Mouse (Mus musculus) embryo, embryonic 10 days (tissue): ENCODE measurements at regions not wholly inside any gene's neighbourhood (a gene's known extent, or its start where the extent isn't known, plus 50 kb on each side); places are given as distances from the start of the nearest gene placed in this dataset.
"Not testable (repeated sequence)": the region's sequence is repeated elsewhere in the genome, so short reads cannot be mapped to it uniquely, and the experiment has no call there.

Experiments used
- DNase-seq: peaks from one replicate; pipeline ENCODE4 v3.0.0-alpha.2; 2015; ENCODE audit warnings: low spot score

DNA sequence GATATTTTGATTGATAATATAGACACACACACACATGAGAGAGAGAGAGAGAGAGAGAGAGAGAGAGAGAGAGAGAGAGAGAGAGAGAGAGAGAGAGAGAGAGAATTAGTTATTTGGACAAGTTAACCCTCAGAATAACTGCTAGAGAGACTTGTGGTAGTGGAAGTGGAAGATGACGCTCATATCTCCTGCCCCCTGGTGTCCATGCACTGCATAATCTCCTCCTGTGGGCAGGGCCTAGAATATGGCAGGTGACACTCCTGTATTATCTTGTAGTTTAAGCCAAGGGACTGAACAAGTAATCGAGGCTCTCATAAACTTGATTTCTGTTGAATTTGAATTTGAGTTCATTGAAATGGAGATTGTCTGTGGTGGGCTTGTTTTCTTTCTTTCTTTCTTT, 352.4 kb upstream of the Olfr1507 start:
- not testable (repeated sequence) for DNase-seq

- not testable (repeated sequence) for DNase-seq
Measured at GRCm38 (mm10) chr14:52824005-52824404, 328.5 kb upstream of the Olfr1507 start.

- not testable (repeated sequence) for DNase-seq
Measured at GRCm38 (mm10) chr14:52821617-52822016, 326.1 kb upstream of the Olfr1507 start.

- not testable (repeated sequence) for DNase-seq
Measured at GRCm38 (mm10) chr14:52811128-52811415, 315.5 kb upstream of the Olfr1507 start.

- DNase-seq: not testable (repeated sequence)
Measured at GRCm38 (mm10) chr14:52810275-52811127, 315.0 kb upstream of the Olfr1507 start.

GRCm38 (mm10) chr14:52801705-52802104, 306.2 kb upstream of the Olfr1507 start:
- DNase-seq: not testable (repeated sequence)

DNA sequence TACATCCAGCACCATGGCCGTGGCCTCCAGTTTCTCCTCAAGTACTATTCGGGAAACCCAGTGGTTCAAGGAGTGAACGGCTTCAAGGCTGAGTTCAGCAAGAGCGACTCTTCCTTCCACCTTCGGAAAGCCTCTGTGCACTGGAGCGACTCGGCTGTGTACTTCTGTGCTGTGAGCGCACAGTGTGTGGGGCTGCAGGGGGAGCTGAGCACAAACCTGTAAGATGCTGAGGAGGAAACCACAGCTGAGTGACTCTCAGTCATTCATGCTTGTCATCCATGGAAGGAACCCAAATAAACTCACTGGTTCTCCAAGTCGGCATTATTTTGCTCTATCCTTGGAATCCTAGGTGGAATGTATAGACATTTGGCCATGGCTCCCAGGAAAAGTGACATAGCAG, 297.1 kb upstream of the Olfr1507 start:
- DNase-seq: not testable (repeated sequence)

- not testable (repeated sequence) for DNase-seq
Measured at GRCm38 (mm10) chr14:52791828-52792227, 296.3 kb upstream of the Olfr1507 start.

DNA sequence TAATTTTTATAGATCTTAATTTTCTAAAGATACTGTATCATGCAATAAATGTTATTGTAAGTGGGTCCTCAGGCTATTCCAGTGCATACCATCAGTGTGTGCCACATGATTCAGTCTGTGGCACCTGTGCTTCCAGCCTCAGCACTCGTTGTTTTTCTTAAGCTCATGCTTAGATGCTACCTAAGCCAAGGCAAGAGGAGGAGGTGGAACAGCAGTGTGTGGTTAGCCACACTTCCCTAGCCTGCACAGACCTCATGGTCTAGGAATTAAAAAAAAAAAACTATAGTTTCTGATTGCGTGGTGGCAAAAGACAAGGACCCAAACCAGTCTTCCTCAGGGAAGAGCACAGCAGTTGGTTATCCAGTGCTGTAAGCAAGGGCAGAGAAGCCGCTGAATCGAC, 287.3 kb upstream of the Olfr1507 start:
- DNase-seq: not testable (repeated sequence)

DNA sequence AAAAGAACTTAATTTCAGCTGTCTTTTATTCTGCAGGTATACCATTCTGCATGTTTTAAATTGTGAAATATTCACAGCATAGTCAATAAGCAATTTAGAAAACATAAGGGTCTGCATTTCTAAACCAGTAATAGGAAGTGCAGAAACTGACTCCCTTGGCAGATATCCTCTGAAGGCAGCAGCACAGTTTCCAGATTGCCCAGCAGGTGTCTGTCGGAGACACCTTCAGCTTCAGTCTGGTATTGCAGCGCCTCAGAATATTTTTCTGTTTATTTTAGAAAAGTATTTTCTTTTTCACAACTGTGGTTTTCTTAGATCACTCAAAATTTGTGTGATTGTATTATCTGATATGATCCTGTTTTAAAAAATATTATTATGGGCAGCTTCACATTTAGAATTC, 280.3 kb upstream of the Olfr1507 start:
- not testable (repeated sequence) for DNase-seq

DNA sequence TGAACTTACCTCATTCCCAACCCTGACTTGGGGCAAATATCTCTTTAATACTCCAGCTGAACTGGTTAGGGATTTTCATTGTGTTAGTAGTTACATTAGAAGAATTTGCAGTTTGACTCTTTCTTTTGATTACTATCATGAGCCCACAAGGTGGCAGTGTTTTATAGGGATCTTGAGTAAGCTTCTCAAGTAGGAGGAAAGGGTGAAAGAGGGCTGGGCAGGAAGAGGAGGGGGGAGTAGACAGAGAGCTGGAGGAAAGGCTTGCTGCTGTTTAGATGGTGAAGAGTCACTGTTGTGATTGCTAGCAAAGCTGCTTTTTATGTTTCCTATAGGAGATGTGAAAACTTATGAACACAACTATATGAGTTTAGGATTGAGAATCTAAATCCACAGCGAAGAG, 273.9 kb upstream of the Olfr1507 start:
- not testable (repeated sequence) for DNase-seq

DNA sequence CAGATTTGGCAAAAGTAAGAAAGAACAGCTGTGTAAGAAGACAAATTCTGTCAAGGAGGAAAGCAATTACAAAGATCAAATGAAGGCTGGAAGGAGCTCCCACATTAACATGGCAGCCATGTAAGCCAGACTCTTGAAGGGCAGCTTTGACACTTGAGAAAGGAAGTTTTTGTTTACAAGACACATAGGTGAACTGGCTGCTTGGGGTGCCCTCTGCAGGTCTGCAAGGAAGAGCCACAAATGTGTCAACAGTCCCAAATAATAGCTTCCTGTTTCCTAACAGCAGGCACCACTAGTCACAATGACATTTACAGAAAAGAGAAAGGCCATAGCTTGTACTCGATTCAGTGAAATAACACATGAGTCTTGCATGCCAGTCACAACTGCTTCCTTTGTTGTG, 256.6 kb upstream of the Olfr1507 start:
- DNase-seq: not testable (repeated sequence)

GRCm38 (mm10) chr14:52726680-52727079, 231.1 kb upstream of the Olfr1507 start:
- DNase-seq: not testable (repeated sequence)

GRCm38 (mm10) chr14:52724988-52725387, 229.4 kb upstream of the Olfr1507 start:
- DNase-seq: not testable (repeated sequence)

GRCm38 (mm10) chr14:52720640-52721039, 225.1 kb upstream of the Olfr1507 start:
- no peak for DNase-seq

DNA sequence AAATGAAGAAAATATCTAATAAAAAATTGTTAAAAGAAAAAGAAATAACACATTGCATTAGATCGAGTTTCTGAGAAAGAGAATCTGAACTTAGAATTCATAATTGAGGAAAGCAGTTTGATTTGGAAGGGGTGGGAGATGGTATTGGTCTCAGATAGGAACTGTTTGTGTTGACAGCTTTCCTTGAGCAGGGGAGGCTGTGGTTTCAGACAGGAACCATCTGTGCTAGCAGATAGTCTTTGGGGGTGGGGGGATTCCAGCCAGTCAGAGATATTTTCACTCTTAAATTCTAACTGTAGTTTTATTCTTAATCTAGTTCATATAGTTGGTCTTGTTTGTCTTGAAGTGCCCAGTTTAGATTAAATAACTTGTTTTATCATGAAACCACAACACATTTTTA, 205.3 kb upstream of the Olfr1507 start:
- DNase-seq: not testable (repeated sequence)

DNA sequence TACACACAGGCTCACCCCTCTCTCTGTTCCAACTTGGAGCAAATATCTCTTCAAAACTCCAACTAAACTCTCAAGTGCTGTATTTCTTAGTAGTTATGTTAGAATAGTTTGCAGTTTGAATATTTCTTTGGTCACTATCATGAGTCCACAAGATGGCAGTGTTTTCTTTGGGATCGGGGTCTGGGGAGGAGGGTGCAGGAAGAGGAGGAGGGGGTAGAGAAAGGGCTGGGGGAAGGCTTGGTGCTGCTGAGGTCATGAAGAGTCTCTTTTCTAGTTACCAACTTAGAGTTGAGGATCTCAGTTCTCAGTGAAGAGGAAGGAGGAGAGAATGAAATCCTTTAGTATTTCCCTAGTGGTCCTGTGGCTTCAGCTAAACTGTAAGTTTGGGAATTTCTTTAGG, 188.1 kb upstream of the Olfr1507 start:
- not testable (repeated sequence) for DNase-seq

DNA sequence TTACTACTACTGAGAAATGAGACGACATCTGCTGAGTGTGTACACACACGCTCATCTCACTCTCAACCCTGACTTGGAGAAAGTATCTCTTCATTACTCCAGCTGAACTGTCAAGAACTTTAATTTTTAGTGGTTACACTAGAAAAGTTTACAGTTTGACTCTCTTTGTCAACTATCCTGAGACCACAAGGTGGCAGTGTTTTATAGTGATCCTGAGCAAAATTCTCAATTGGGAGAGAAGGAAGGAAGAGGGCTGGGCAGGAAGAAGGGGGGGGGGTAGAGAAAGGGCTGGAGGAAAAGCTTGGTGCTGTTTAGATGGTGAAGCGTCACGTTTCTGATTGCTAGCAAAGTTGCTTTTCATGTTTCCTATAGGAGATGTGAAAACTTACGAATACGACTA, 158.8 kb upstream of the Olfr1507 start:
- no peak for DNase-seq

DNA sequence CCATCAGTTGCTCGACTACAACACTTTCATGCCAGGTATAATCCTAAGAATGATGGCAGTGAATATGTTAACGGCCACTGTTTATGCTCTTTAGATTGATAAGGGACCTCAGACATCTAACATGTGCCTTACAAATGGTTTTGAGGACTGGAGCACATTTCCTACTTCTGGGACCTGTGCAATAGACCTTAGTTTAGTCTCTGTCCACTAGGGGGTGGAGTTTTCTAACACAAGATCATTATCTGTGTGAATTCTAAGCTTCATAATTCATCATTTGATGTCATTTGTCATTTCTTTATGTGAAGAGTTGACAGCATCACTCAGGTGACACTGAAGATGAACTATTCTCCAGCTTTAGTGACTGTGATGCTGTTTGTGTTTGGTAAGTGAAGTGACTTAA, 142.6 kb upstream of the Olfr1507 start:
- DNase-seq: no peak

DNA sequence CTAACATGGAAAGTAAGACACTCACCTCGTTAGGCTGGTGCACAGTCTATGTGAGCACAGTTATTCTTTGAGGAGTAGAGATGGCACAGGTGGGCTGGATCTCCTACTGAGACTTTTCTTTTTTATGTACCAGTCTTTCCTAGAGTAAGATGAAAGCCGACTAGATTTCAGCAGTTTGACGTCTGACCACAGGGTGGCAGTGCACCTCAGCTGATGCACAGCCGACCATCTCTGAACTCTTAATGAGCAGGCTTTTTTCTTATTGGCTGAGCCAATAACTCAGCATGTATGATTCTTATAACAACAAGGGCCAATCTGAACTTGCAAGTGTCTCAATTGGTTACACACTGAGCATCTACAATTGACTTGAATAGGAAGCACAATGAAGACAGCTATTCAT, 126.6 kb upstream of the Olfr1507 start:
- peak; percentile 6 for DNase-seq

- no peak for DNase-seq
Measured at GRCm38 (mm10) chr14:52580319-52580718, 84.8 kb upstream of the Olfr1507 start.

DNA sequence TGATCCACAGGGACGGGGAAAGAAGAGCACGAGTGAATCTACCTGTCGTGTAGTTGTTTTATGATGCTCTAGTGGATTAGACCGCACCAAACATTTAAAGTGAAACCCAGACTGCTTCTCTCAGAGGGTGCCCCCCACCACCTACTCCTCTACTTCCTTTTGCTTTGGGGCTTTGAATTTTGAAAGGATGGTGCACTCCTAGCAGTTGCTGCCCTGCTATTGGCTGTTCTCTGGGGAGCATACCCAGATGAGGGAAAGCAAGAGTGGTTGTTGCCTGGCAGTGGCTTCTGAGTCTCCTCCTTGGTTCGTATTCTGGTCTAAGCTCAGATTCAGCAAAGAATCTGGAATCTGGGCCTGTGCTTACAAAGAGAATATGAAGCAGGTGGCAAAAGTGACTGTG, 71.4 kb upstream of the Olfr1507 start:
- DNase-seq: no peak

- DNase-seq: no peak
Measured at GRCm38 (mm10) chr14:52565606-52566005, 70.1 kb upstream of the Olfr1507 start.

- DNase-seq: not testable (repeated sequence)
Measured at GRCm38 (mm10) chr14:52556340-52556739, 60.8 kb upstream of the Olfr1507 start.
